Mouse (Mus musculus): ENCODE data around the gene Lypd6.

Gene Lypd6

GRCm38 (mm10) chr2:50066246-50066967 lies at the start of gene Lypd6:
Gene Lypd6 (plus strand): TSS chr2:50066429.
- DNase-seq (ENCODE audit: extremely low spot score), result peak; percentile 59

DNA sequence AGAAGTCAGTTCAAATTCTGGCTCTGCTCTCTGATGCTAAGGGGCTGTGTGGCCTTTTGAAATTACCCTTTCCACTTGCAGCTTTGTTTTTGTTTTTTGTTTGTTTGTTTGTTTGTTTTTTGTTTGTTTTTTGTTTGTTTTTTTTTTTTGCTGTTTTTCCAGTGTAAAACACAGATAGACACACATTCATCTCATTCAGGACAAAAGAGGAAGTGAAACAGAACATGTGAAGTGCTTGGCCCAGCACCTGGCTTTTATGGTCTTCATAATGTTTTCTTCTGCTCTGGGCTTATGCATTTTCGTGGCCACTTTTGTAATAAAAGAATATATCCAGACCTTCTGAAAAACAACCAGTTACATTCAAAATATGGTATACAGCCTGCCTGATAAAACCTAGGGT lies 46.8 kb upstream of the Lypd6 start:
- DNase-seq (ENCODE audit: extremely low spot score), result no peak

- DNase-seq (ENCODE audit: extremely low spot score), result no peak
These were observed 40.7 kb upstream of the Lypd6 start for GRCm38 (mm10) chr2:50025549-50025948.

DNA sequence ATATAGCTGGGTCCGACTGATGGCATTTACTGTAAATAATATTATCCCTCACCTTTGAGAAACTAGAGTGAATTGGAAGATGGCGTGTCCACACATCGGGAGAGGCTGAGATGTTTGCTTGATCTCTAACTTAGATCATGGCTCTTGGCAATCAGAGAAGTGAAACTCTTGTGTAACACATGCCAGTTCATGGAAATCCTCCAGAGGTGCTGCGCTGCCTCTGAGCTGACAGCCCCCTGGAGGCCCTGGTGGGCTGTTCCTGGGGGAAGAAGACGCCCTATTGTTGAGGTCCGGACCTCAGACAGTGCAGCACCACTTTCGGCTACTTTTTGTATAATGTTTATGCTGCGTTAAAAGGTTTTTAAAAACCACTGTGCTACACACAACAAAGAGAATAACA lies 37.3 kb upstream of the Lypd6 start:
- no peak for DNase-seq (ENCODE audit: extremely low spot score)

DNA sequence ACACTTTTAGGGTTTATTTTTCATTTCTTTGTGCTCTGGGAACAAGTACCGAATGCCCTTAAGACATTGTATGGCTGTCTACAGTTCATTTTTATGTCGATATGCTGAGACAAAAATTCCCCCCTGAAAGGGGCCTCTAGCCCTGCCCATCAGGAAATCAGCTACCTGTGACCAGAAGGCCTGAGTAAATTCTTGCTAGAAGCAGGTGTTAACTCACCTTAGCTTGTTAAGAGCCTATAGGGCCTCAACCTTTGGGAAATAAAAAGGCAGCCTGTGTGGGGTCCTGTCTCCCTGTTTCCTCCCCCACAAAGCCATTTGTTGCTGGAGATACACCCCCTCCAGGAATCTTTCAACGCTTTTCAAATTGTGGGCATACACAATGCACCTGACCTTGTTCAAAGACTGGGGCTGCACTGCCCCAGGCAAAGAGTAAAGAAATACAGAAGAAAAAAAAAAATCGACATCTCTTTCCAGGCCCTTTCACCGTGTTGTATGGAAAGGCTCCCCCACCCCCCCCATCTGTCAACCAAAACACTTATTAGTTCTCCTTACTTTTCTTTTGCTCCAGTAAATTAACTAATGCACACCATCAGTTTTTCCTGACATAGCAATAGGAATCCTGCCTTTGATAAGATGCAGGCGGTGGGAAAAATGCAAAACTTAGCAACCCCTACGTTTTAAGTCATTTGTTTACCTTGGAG lies 21.9 kb upstream of the Lypd6 start:
- DNase-seq (ENCODE audit: extremely low spot score), result no peak

GRCm38 (mm10) chr2:50044871-50045470 lies 21.3 kb upstream of the Lypd6 start:
- DNase-seq (ENCODE audit: extremely low spot score), result no peak

DNA sequence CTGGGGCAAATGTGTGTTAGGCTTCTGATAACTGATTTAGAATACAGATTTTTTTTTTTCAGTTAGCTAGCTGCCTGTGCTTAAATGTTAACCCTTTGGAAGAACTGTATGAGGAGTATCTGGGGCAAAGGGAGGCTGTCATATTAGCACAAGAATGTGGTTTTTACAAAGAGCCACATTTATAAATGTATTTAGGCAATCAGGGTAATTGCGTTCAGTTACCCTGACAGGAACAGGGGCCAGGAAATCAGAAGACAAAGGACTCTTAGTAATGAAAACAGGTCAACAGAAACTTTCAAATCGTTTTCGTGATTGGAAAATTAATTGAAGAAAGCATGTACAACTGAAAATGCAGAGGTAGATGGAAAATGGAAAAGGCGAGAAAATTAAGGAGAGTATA lies 20.4 kb upstream of the Lypd6 start:
- no peak for DNase-seq (ENCODE audit: extremely low spot score)

- DNase-seq (ENCODE audit: extremely low spot score), result no peak
These were observed 17.8 kb upstream of the Lypd6 start for GRCm38 (mm10) chr2:50048442-50048841.

- no peak for DNase-seq (ENCODE audit: extremely low spot score)
These were observed 12.3 kb upstream of the Lypd6 start for GRCm38 (mm10) chr2:50053893-50054292.

- peak; percentile 80 for DNase-seq (ENCODE audit: extremely low spot score)
These were observed 355 bp upstream of the Lypd6 start for GRCm38 (mm10) chr2:50065902-50066245.

GRCm38 (mm10) chr2:50066968-50067315 lies 713 bp downstream of the Lypd6 start:
- DNase-seq (ENCODE audit: extremely low spot score), result no peak

GRCm38 (mm10) chr2:50069571-50070295 lies 3.5 kb downstream of the Lypd6 start:
- DNase-seq (ENCODE audit: extremely low spot score), result no peak

GRCm38 (mm10) chr2:50072158-50072557 lies 5.9 kb downstream of the Lypd6 start:
- DNase-seq (ENCODE audit: extremely low spot score), result no peak

- DNase-seq (ENCODE audit: extremely low spot score), result no peak
These were observed 18.5 kb downstream of the Lypd6 start for GRCm38 (mm10) chr2:50084746-50085145.

DNA sequence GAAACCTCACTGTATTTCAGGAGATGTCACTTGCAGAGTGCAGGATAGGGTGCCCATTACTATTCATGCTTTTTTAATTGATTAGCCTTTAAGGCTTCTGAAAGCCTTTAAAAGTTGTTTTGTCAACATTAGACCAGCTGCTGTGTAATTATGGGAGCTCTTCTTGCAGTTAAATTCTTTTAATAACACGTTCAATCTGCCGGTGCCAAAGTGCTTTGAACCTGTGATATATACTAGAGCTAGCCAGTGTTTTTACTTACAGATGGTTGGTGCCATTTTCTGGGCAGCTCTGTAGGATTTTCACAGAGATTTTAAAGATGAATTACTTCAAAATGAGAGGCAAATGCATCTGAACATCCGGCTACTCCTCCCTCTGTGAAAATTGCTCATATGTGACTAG lies 21.5 kb downstream of the Lypd6 start:
- DNase-seq (ENCODE audit: extremely low spot score), result no peak

DNA sequence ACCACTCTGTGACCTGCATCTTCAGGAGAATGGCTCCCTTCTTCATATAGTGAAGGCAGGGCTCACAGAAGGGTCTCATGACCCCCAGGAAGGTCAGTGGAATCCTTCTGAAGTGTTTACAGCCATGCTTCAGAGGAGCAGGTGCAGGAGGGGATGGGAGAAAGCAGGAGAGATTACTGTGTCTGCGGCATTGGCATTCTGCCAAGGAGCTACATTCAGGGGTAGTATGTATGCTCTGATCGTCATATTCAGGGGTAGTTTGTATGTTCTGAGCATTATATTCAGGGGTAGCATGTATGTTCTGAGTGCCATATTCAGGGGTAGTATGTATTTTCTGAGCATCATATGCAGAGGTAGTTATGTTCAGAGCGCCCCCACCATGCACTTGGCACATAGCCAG lies 30.1 kb downstream of the Lypd6 start:
- no peak for DNase-seq (ENCODE audit: extremely low spot score)

- DNase-seq (ENCODE audit: extremely low spot score), result peak; percentile 22
These were observed 34.3 kb downstream of the Lypd6 start for GRCm38 (mm10) chr2:50100364-50101151.

DNA sequence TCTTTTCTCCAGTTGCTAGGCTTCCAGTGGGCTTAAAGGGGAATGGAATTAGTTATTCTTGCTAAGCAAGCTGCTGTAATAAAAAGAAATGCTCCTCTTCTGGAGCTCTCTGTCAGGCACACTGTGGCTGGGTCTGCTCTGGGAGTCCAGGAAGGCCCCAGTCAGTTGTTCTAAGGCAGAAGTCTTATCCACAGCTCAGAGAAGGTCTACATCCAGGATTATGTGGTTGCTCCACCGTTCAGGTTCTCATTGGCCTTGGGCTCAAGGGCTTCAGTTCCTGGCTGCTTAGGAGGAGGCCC lies 34.9 kb downstream of the Lypd6 start:
- DNase-seq (ENCODE audit: extremely low spot score), result no peak

DNA sequence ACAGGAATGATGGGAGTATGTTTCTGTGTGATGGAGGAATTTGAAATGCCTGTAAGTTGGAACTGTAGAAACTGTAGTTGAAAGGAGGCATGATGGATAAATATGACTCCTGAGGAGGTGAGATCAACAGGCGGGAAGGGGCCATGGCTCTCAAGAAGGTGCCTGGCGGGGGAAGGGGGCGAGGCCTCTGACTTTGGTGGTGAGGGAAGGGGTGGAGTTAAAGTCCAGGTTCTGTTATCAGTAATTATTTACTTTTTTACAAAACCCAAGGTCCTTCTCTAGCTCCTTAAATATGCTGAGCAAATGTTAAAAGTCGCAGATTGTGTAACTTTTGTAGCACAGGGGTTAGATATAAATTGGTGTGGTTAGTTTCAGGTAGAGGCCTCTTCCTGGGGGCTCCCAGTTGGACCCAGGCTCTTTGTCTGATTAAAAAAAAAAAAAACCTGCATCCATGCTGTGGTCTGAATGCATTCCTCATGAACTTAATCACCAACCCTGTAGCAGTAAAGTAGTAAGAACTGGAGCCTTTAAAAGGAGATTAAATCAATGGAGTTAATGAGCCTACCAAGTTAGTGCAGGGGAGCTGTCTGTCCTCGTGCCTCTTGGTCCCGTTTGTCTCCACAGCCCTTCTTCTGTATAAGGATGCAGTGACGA lies 37.7 kb downstream of the Lypd6 start:
- DNase-seq (ENCODE audit: extremely low spot score), result no peak

GRCm38 (mm10) chr2:50105590-50105989 lies 39.4 kb downstream of the Lypd6 start:
- no peak for DNase-seq (ENCODE audit: extremely low spot score)

- DNase-seq (ENCODE audit: extremely low spot score), result no peak
These were observed 39.8 kb downstream of the Lypd6 start for GRCm38 (mm10) chr2:50105992-50106391.

Measured in embryo, embryonic 9.5 days (tissue).